Mouse (Mus musculus) embryonic facial prominence, embryonic 14.5 days (tissue): ENCODE measurements around the gene Pfn1. TPM values are rescaled to one million over a fixed set of nuclear protein-coding genes. Genes with fewer than 3 reads are reported as not detected.

ENCODE experiments used
- ATAC-seq: fragments of 200-750 bp; cut with Nextera tagmentation; 2 replicates; pipeline ENCODE4 v1.8.0; 2017; ENCODE audit warnings: low read depth, moderate number of reproducible peaks, moderate TSS enrichment
- DNase-seq: peaks from one replicate; pipeline ENCODE4 v3.0.0-alpha.2; 2015; ENCODE audit warnings: low spot score
- H3K27ac ChIP-seq: fragments of 300-500 bp; sonication (generic); replicated peaks from 2 replicates; pipeline ENCODE4 v1.5.1; 2014; ENCODE audit warnings: low read depth, mild to moderate bottlenecking, low read length, moderate library complexity
- H3K27me3 ChIP-seq: fragments of 300-500 bp; sonication (generic); replicated peaks from 2 replicates; pipeline ENCODE4 v1.6.1; 2014; ENCODE audit warnings: low read length; ENCODE audit not compliant: control insufficient read depth, insufficient read depth
- H3K36me3 ChIP-seq: fragments of 300-500 bp; sonication (generic); 2 replicates; pipeline ENCODE4 v1.6.1; 2014; ENCODE audit warnings: low read length, mixed read lengths; ENCODE audit not compliant: control insufficient read depth, insufficient read depth
- H3K4me1 ChIP-seq: fragments of 300-500 bp; sonication (generic); 2 replicates; pipeline ENCODE4 v1.6.1; 2014; ENCODE audit warnings: antibody characterized with exemption, low read length; ENCODE audit not compliant: control insufficient read depth, insufficient read depth
- H3K4me2 ChIP-seq: fragments of 300-500 bp; sonication (generic); 2 replicates; pipeline ENCODE4 v1.6.1; 2014; ENCODE audit warnings: low read depth, mild to moderate bottlenecking, low read length, moderate library complexity, mixed read lengths
- H3K4me3 ChIP-seq: fragments of 300-500 bp; sonication (generic); 2 replicates; pipeline ENCODE4 v1.5.1; 2014; ENCODE audit warnings: low read depth, mild to moderate bottlenecking, low read length
- H3K9ac ChIP-seq: fragments of 300-500 bp; sonication (generic); 2 replicates; pipeline ENCODE4 v1.6.1; 2014; ENCODE audit warnings: low read depth, mild to moderate bottlenecking, low read length, moderate library complexity, mixed read lengths
- H3K9me3 ChIP-seq: fragments of 300-500 bp; sonication (generic); 2 replicates; pipeline ENCODE4 v1.6.1; 2016; ENCODE audit warnings: low read length; ENCODE audit not compliant: control insufficient read depth
- WGBS: fragments of 180-500 bp; shearing (Covaris S2); extraction: QIAGEN DNeasy Blood & Tissue Kit; methylation state at CpG from one replicate; pipeline ENCODE4 v1.1.7; 2014; 5-methylcytosine and 5-hydroxymethylcytosine counted together
- polyA plus RNA-seq: library from polyadenylated mRNA; unstranded; fragments of >200 nt; fragmentation: Nextera tagmentation; extraction: Ambion mirVana; gene quantifications from 2 replicates; pipeline ENCODE4 v1.2.1, GENCODE M21; 2014

Pfn1 gene
- 1,605 and 1,712 TPM in 2 replicates for polyA plus RNA-seq

DNA sequence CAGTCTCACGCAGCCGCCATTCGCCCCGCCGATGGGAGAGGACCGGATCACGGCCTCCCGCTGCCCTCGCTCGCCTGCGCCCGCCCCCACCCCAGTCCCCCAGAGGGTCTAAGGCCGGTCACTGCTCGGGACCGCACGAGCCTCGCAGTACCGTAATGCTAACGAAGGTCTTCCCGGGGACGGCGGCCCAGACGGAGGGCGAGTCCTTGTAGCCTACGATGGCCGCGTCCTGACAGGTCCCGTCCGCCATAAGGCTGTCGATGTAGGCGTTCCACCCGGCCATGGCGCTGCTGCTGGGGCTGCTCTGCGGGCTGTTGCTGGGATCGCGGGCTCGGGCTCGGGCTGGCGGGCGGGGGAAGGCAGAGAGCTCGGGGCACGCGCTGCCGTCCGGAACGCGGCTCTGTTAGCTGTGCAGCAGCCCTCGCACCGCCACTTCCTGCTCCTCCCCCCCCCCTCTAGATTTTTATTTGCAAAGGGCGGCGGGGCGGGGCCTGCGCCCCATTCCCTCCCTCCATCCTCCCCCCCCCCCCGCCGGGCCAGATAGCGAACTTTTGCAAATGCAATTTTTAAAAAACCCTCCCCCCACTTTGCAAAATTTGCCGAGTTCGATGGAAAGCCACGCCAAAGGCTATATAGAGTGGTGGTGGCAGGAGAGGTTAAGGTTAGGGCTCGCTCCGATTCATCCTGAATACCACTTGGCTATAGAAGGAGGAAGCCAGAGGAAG lies at the start of gene Pfn1:
Pfn1 (minus strand) TSS at position 447 of the 725 bp plus-strand sequence.
- ATAC-seq: peak; percentile 42
- Histone ChIP-seq H3K4me1 (peaks cover 39% of the 10 kb centered on the region), H3K27ac (peak within 1 kb of the TSS; percentile 90)

DNA sequence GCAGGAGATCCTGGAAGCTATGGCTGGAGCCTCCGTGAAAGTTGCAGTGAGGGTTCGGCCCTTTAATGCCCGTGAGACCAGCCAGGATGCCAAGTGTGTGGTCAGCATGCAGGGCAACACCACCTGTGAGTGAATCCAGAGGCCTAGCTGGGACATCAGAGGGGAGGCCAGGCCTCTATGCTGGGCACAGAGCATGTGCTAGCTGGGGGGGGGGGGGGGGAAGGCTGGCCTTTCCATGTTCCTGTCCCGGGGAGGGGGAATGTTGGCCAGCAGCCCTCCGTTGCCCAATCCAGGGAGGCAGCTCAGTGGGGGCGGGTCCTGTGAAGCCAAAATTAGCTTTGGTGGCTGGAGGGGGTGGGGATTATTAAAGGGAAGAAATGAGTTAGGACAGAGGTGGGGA lies 48.3 kb upstream of the Pfn1 start:
- Histone ChIP-seq H3K27ac (no peak overlapping the region), H3K36me3 (peaks cover 49% of the 10 kb centered on the region), H3K4me1 (peaks cover 19% of the 10 kb centered on the region), H3K9me3 (no peaks in the 10 kb centered on the region), H3K9ac (peak overlapping the region; percentile 93; the same call in 1 of the 2 replicates), H3K27me3 (no peaks in the 10 kb centered on the region), H3K4me2 (peak overlapping the region; percentile 69; the same call in 1 of the 2 replicates), H3K4me3 (no peak overlapping the region)
- DNase-seq (no peak), ATAC-seq (no peak)
- 61% methylated on average over 5 of the region's 6 CpGs for WGBS

More for the DNA sequence above, at the start of gene Pfn1:
- no peaks in the 10 kb centered on the region for H3K27me3 ChIP-seq
- H3K36me3 ChIP-seq: peaks cover 38% of the 10 kb centered on the region
- H3K9ac ChIP-seq: peak within 1 kb of the TSS; percentile 92
- no peaks in the 10 kb centered on the region for H3K9me3 ChIP-seq
- DNase-seq: peak; percentile 95
- WGBS: under 1% methylated on average over 19 of the region's 61 CpGs
- peak within 1 kb of the TSS; percentile 64 for H3K4me3 ChIP-seq
- H3K4me2 ChIP-seq: peak within 1 kb of the TSS; percentile 98

DNA sequence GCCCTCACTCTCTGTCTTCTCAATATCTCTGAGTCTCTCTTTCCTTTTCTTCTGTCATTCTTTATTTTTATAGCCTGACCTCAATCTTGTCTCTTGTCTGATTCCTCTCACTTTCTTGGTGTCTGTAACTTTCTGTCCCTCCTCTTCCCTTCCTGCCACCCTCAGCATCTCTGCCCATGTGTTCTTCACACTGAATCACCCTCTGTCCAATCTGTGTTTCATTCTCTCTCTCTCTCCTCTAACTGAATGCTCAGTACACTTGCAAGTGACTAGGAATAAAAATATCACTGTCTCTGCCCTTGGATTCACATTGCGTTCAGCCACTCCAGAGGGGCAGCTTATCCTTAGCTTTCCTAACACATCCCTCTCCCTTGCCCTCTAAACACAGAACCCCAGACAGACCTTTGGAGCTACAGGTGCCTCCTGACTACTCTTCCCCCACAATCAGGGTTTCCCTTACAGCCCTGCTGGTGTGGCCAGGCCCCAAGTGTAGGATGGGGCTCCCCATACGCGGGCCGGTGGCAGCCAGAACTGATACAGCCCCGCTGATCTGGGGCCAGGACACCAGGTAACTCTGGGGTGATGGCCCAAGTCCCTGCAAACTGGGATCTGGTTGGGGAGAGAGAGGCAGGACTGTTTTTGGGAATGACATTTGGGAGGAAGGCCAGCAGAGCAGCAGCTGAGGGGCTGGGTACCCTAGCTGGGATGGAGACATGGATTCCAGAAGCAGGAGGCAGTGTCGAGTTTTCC lies 47.7 kb upstream of the Pfn1 start:
- no peaks in the 10 kb centered on the region for H3K27me3 ChIP-seq
- no peak for DNase-seq
- 78% methylated on average over 6 of the region's 6 CpGs for WGBS
- H3K36me3 ChIP-seq: peaks cover 42% of the 10 kb centered on the region
- H3K9me3 ChIP-seq: no peaks in the 10 kb centered on the region
- H3K4me1 ChIP-seq: peaks cover 19% of the 10 kb centered on the region
- no peak for ATAC-seq
- peak overlapping the region; percentile 93 for H3K9ac ChIP-seq
- peak overlapping the region; percentile 83 for H3K4me3 ChIP-seq
- H3K4me2 ChIP-seq: peak overlapping the region; percentile 69
- H3K27ac ChIP-seq: no peak overlapping the region; the same call in 1 of the 2 replicates

DNA sequence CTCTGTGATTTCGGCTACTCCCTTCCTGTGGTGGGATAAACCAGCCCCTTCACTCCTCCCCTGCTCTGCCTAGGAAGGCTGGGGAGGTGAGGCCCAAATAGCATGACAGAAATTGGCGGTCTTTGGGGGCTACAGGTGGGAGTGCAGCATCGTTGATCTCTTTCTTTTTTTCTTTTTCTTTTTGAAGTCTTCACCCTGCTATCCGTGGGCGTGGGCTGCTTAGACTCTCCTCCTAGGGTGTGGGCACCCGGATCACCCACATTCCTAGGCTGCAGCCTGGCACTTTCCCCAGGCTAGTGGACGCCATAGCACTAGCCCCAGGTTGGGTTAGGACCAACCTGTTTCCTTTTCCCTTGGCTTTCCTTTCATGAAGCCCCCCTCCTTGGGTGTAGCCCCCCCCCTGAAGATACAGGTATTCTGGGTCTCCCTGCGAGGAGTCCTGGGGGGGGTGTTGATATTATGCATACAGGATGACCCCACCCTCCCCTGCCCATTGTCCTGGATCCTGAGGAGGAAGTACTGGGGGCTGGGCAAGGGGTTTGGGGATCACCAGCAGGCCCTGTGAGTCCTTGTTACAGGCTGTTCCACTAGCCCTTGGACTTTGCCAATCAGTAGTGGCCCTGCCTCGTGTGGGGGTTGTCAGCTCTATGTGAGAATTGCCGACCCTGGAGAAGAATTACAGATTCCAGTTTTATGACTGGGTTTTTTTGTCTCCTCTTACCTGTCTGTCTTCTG lies 46.9 kb upstream of the Pfn1 start:
- Histone ChIP-seq H3K27me3 (no peaks in the 10 kb centered on the region), H3K9me3 (no peaks in the 10 kb centered on the region), H3K4me1 (peaks cover 19% of the 10 kb centered on the region), H3K27ac (no peak overlapping the region; the same call in 1 of the 2 replicates), H3K4me2 (peak overlapping the region; percentile 69), H3K36me3 (peaks cover 35% of the 10 kb centered on the region), H3K9ac (peak overlapping the region; percentile 93), H3K4me3 (peak overlapping the region; percentile 83)
- WGBS: 11% methylated on average over 10 of the region's 10 CpGs
- ATAC-seq (no peak), DNase-seq (no peak)

DNA sequence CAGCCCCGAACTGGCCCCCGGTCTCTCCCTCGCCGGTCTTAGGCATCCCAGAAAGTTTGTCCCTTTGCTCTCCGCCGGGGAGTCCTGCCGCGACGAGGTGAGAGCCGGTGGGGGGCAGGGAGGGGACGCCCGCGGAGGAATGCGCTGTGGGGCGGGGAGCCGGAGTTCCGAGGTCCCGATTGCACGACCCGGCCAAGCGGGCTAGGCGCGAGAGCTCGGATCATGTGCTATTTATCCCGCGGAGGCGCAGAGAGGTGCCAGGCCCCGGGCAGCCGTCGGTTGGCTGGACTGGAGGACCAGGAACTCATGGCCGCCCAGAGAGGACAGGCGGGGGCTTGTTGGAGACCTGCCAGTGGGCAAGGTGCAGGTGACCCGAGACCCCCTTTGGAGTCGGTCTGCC lies 46.2 kb upstream of the Pfn1 start:
- ATAC-seq: peak; percentile 32
- Histone ChIP-seq H3K4me1 (peaks cover 19% of the 10 kb centered on the region), H3K4me2 (peak overlapping the region; percentile 69), H3K9ac (peak overlapping the region; percentile 93), H3K27ac (peak overlapping the region; percentile 93), H3K27me3 (no peaks in the 10 kb centered on the region), H3K36me3 (peaks cover 27% of the 10 kb centered on the region), H3K9me3 (no peaks in the 10 kb centered on the region), H3K4me3 (peak overlapping the region; percentile 83)
- 1% methylated on average over 12 of the region's 34 CpGs for WGBS
- DNase-seq: peak; percentile 50

DNA sequence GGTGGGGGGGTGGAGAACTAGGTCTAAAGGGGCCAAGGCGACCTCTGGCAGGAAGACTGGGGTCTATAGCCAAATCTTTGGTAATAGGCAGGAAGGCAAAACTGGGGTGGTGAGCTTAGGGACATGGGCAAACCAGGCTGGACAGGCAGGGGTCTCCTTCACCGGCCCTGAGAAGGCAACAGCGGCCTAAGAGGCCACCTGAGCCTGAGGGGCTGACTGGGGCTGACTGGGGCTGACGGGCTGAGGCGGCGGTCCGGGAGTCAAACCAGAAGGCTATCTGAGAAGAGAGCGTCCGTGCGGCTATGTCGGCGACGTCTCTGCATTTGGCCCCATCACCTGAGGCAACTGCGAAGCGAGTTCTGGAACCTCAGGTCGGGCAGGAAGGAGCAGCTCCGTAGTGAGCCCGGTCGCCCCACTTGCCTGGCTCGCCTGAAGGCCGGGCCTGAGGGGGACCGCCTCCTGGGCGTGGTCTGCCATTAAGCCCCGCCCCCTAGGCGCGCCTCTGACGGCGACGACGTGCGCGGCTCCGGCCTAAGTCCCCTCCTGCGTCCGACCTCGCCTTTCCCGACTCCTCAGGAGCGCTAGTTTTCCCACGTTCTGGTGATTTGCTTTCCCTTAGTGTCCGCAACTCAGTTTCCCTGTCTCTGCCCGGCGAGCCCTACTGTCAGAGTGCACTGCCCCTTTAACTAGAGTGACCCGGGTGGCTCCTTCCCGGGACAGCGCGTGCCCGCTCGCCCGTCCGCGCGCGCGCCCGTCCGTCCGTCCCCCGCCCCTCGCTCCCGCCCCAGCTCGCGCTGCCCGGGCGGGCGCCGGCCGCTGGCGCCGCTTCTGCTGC lies 45.5 kb upstream of the Pfn1 start, which contains the start of the genes Inca1 and Kif1c:
Inca1 (minus strand) TSS at position 434 of the 835 bp plus-strand sequence.
Kif1c (plus strand) TSS at position 827 of the 835 bp plus-strand sequence.
- 3% methylated on average over 30 of the region's 69 CpGs for WGBS
- peak within 1 kb of the TSS; percentile 83 for H3K4me3 ChIP-seq
- H3K4me1 ChIP-seq: peaks cover 19% of the 10 kb centered on the region
- H3K4me2 ChIP-seq: peak within 1 kb of the TSS; percentile 69
- peak within 1 kb of the TSS; percentile 93 for H3K9ac ChIP-seq
- DNase-seq (peak; percentile 94), ATAC-seq (peak; percentile 95)
- no peaks in the 10 kb centered on the region for H3K27me3 ChIP-seq
- no peaks in the 10 kb centered on the region for H3K9me3 ChIP-seq
- H3K27ac ChIP-seq: peak within 1 kb of the TSS; percentile 93
- H3K36me3 ChIP-seq: peaks cover 20% of the 10 kb centered on the region

DNA sequence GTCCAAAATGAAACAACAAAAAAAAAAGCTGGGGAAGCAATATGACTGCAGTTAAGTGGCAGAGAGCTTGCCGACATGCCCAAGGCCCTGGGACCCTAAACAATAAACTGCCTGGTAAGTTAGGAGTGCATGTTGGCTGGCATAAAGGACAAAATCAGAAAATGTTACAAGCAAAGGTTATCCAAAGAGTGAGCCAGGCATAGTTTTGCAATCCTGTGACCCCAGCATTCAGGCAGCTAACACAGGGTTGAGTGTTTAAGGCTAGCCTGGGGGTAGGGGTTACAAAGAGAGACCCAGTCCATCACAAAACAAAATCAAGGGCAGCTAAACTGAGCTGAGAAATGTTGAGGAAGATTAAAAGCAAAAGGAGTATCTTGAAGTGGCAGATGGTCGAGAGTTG lies 44.6 kb upstream of the Pfn1 start:
- Histone ChIP-seq H3K27ac (no peak overlapping the region), H3K36me3 (peaks cover 11% of the 10 kb centered on the region), H3K9ac (no peak overlapping the region), H3K4me1 (peaks cover 19% of the 10 kb centered on the region), H3K4me2 (no peak overlapping the region), H3K27me3 (no peaks in the 10 kb centered on the region), H3K9me3 (no peaks in the 10 kb centered on the region), H3K4me3 (no peak overlapping the region)
- ATAC-seq: no peak
- 73% methylated on average over 2 of the region's 2 CpGs for WGBS
- no peak for DNase-seq
